Mouse (Mus musculus) megakaryocyte, embryonic 14.5 days (primary cell): ENCODE results near the gene Qars.

ENCODE experiments used
- FLI1 ChIP-seq: IDR thresholded peaks from 2 replicates; pipeline ENCODE4 v1.6.1; 2012; ENCODE audit warnings: low read length, inconsistent platforms, mixed read lengths
- GATA1 ChIP-seq: IDR thresholded peaks from 3 replicates; pipeline ENCODE4 v1.6.1; 2012; ENCODE audit warnings: mixed read lengths, low read length, inconsistent platforms, borderline replicate concordance

- TF ChIP-seq GATA1 (no peak), FLI1 (no peak)
These were observed 18.3 kb upstream of the Qars start for GRCm38 (mm10) chr9:108489215-108489614.
